Mouse (Mus musculus) left cerebral cortex, postnatal 10 days (tissue): ENCODE results near the gene Gm9936. TPM values are rescaled to one million over a fixed set of nuclear protein-coding genes. Genes with fewer than 3 reads are reported as not detected.
"Not testable (repeated sequence)": the region's sequence is repeated elsewhere in the genome, so short reads cannot be mapped to it uniquely, and the experiment has no call there.

ENCODE experiments used
- DNase-seq, 2 experiments: peaks; one replicate each; pipeline ENCODE4 v3.0.0; 2021 to 2022; ENCODE audit warnings: low spot score in 2 of 2, mixed read lengths in 1 of 2; ENCODE audit errors: extremely low spot score in 1 of 2
- intact Hi-C: fragments of 180-260 bp; cut with DNase I; formaldehyde crosslinking; loops from one replicate; pipeline ENCODE4 v1.15.1; 2025
- total RNA-seq, 2 experiments: library from RNA; stranded (reverse); gene quantifications; 2 replicates each; pipeline ENCODE4 v1.2.3; 2021

Gm9936 gene
- total RNA-seq, 2 experiments from 2014 or later = 1.3 to 2.0 TPM

- DNase-seq = peak in 1 of 2 experiments; percentile 12
- intact Hi-C loops = not testable (repeated sequence)
These were observed 14.1 kb downstream of the Gm9936 start for GRCm38 (mm10) chr5:114844371-114844770.

- intact Hi-C loops = no loop called here
- peak in 1 of 2 experiments; percentile 26 for DNase-seq
These were observed 15.8 kb downstream of the Gm9936 start for GRCm38 (mm10) chr5:114842674-114843073.

DNA sequence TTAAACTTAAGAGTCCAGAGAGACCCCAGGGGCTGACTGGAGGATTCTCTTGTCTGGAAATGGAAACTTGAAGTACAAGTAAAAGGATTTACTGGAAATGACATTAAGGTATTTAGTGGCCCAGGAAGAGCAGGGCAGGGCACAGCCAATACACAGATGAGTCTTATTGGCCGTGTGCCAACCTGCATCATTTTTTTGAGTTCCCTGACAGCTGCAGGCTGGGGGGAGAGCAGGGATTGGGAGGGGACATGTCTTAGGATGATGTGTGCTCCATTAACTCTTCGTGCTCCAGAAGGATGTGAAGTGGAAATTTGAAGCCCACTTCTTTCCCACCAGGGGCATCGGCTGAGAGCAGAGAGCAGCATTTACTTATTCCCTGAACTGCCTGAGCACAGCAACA, 16.3 kb downstream of the Gm9936 start:
- intact Hi-C loops = not testable (repeated sequence)
- DNase-seq = peak in 1 of 2 experiments; percentile 22

GRCm38 (mm10) chr5:114840481-114840880, 18.0 kb downstream of the Gm9936 start:
- DNase-seq, intact Hi-C loops: not testable (repeated sequence)

- DNase-seq = no peak
- intact Hi-C loops = loop anchor here (5.0 kb wide), 1 partner anchor 75 kb away; no protein-coding TSS in a partner anchor
These were observed 21.6 kb downstream of the Gm9936 start for GRCm38 (mm10) chr5:114836886-114837285.

DNA sequence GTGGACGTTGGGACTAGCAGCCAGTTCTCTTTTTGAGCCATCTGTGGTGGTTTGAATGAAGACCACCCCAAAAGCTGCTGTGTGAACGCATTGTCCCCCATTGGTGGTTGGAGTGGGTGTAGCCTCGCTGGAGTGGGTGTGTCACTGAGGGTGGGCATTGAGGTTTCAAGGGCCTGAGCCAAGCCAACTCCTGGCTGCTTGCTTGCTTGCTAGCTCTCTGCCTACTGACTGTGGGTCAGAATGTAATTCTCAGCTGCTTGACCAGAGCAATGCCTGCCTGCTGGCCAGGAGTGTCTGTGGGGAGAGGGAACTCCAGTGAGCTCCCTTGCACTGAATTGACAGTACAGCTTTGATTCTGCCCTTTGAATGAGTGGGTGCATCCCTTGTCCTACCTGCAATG, 28.7 kb downstream of the Gm9936 start:
- DNase-seq = peak in 1 of 2 experiments; percentile 12
- intact Hi-C loops = loop anchor here (5.0 kb wide), 1 partner anchor 38 kb away; no protein-coding TSS in a partner anchor

DNA sequence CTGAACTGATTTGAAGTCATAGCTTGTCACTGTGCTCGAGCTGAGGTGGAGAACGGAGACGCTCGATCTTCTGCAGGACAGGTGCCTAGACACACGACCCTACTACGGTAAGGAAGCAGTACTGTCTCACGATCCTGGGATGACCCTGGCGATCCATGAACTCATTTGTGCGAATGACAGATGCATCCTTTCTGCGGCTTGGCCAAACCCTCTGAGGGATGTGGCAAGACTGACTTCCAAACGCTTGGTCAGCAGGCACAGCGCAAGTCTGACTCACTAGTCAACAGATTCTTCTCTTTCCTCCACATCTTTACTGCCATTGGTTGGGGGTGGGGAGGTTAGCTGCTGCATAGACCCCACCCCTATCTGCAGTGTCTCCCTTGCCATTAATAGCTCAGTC, 31.1 kb downstream of the Gm9936 start:
- intact Hi-C loops = loop anchor here (5.0 kb wide), 1 partner anchor 40 kb away; no protein-coding TSS in a partner anchor
- peak in 1 of 2 experiments; percentile 30 for DNase-seq

GRCm38 (mm10) chr5:114825978-114826691, 32.3 kb downstream of the Gm9936 start:
- intact Hi-C loops = loop anchor here (5.0 kb wide), 1 partner anchor 41 kb away; no protein-coding TSS in a partner anchor
- peak in 1 of 2 experiments; percentile 86 for DNase-seq

DNA sequence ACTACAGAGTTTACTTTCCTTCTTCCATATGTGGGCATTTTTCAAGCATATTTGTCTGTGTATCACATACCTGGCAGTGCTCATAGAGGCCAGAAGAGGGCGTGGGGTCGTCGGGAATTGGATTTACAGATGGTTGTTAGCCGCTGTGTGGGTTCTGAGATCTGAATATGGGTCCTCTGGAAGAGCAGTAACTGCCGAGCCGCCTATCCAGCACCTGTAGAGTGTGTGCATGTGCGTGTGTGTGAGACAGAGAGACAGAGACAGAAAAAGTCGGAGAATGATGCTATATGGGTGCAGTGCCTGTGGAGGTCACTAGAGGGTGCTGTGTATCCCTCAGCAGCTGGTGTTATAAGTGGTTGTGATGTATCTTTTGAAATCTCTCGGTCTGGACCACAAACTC, 34.3 kb downstream of the Gm9936 start:
- no peak for DNase-seq
- intact Hi-C loops = no loop called here

GRCm38 (mm10) chr5:114822796-114823688, 35.4 kb downstream of the Gm9936 start, which contains the start of gene 1500011B03Rik:
Gene 1500011B03Rik, minus strand, starts transcription at chr5:114823468.
- DNase-seq = peak; percentile 75 to 92
- intact Hi-C loops = no loop called here

DNA sequence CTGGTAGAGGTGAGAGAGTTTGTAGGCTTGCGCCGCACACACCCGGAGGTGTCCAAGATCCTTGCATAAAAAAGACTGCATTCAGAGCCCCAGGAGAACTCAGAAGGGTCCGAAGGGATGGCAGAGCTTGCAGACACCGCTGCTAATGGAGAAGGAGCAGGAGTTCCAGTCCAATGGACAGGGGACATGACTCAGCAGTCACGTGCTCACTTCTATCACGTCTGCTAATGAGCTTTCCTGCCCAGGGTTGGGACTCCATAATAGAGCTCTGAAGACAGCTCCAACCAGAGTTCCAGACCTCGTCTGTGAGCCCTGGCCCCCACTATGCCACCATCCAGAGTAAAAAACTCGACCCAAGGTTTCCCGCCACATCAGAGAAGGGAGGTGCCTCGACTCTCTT, 40.4 kb downstream of the Gm9936 start:
- intact Hi-C loops = no loop called here
- no peak for DNase-seq

DNA sequence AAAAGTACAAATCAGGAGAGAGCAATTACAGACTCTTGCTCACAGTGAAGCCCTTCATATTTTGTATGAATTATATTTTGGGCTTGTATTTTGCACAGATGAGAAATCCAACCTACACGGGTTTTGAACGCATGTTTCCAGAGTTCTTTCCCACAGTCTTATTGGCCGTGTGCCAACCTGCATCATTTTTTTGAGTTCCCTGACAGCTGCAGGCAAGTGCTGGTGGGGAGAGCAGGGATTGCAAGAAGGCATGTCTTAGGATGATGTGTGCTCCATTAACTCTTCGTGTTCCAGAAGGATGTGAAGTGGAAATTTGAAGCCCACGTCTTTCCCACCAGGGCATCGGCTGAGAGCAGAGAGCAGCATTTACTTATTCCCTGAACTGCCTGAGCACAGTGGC, 41.9 kb downstream of the Gm9936 start:
- no peak for DNase-seq

GRCm38 (mm10) chr5:114813525-114814181, 44.8 kb downstream of the Gm9936 start:
- intact Hi-C loops = no loop called here
- peak; percentile 88 to 95 for DNase-seq

More for the DNA sequence above, 41.9 kb downstream of the Gm9936 start:
- intact Hi-C loops = no loop called here

GRCm38 (mm10) chr5:114809826-114810225, 48.7 kb downstream of the Gm9936 start:
- no peak for DNase-seq
- intact Hi-C loops = no loop called here

GRCm38 (mm10) chr5:114809181-114809756, 49.2 kb downstream of the Gm9936 start:
- DNase-seq = no peak
- intact Hi-C loops = no loop called here

DNA sequence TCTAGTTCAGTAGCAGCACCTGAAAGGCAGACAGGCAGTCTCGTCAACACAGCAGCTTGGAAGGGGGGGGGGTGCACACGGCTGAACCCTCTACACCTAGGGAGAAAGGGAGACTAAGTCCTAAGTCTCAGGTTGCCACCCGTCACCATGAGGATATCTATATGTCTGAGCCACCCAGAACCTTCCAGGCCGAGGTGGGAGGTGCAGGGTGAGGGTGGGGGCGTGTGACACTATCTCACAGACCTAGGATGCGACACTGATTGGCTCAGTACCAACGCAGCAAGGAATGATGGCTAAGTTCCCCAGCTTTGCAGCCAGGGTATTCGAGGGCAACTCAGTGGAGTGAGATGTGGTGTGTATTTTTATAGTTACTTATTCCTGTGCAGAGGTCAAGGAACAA, 50.1 kb downstream of the Gm9936 start:
- no peak for DNase-seq
- intact Hi-C loops = no loop called here

DNA sequence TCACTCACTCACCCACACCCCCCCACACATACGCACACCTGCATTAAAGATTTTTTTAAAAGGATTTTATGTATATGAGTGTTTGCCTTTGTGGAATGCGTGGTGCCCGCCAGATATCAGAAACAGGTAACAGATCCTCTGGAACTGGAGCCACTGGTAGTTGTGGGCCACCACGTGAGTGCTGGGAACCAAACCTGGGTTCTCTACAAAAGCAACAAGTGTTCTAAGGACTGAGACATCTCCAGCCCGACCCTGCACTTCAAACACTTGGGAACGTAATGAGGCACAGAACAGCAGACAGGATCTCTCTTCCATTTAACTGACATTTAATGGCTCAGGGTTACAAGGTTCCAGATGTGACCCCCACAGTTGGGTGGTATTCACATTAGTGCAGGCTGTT, 50.6 kb downstream of the Gm9936 start:
- intact Hi-C loops = no loop called here
- DNase-seq = no peak

- no peak for DNase-seq
- intact Hi-C loops = no loop called here
These were observed 51.0 kb downstream of the Gm9936 start for GRCm38 (mm10) chr5:114807468-114807867.

DNA sequence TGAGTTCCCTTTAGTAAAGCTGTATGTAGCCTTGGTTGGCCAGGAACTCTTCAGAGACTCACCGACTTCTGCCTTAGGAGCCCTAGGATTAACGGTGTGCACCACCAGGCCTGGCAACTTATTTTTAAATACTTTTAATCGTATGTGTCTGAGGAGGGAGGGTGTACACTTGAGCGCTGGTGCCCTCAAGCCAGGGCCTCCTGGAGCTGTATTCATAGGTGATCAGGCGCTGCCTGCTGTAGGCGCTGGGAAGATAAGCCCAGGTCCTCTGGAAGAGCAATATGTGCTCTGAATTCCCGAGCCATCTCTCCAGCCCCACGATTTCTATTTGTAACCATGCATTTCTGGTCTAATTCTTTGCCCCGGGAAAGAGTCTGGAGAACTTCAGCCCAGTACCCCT, 51.4 kb downstream of the Gm9936 start:
- intact Hi-C loops = no loop called here
- DNase-seq = no peak
